Mouse (Mus musculus): ENCODE results near the gene Opn4.

Gene Opn4

DNA sequence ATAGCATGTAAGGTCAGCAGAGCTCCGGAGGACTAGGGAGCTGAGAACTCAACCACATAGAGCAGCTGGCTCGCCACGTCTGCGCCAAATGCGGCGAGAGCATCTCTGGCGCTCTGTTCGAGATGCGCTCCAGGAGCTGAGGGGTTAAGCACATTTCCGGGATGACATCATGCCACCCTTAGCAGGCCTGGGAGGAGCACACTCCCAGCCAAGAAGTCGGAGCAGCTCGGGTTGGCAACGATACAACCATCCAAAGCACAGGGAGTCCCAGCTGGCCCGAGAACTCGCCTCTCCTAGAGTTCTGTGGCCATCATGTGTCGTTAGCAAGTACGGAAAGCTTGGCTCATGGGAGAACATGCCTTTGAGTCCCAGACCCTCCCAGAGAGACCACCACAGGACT, 34.2 kb downstream of the Opn4 start:
- no peak for DNase-seq (ENCODE audit: low read depth, low spot score)

DNA sequence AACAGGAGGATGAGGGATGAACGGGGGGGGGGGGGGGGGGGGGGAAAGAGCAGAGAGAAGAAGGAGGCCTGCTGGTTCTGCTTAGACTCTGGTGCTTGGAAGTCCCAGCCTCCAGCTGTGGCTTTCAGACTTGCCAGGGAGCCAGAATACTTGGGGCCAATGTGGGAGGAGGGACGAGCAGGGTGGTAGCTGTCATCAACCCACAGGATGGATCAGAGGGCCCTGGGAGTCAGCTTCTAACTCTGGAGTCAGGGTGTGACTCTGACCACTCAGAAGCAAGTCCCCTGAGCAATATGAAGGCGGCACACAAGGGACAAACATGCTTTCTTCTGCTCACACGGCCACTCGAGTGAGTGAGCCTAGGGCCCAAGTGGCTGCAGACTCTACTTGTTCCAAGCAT, 35.3 kb downstream of the Opn4 start:
- DNase-seq (ENCODE audit: low read depth, low spot score): no peak

DNA sequence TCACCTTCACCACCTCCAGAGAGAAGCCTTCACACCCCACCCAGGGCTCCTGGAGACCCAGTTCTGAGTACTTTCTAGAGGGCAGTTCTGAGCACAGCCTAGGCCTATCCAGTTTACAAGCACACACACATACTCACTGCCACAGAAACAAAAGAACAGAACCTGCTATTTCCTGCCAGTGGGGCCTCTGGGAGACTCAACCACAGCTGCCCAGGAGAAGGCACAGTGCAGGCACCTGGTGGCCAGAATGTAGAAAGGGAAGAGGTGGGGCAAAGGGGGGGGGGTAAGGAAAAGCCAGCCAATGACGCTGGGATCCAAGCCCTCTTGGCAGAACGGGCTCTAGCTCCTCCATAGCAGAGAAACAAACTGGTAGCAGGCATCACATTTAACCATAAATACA, 37.5 kb downstream of the Opn4 start:
- peak; percentile 78 for DNase-seq (ENCODE audit: low read depth, low spot score)

DNA sequence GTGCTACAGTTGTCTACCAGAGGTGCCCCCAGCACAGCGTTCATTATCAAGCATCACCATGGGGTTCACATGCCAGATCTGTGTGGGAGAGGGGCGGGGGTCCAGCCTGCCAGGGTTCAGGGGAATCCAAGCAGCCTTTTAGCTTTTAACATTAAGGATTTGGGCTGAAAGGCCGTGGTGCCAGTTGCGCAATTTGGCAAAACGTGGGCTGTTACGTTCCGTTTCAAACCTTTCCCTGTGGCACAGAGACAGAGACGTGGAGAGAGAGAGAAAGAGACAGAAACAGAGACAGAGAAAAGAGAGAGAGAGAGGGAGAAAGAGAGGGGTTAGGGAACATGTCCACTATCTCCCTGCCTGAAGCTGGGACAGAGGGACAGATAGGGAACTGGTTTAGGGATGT, 38.3 kb downstream of the Opn4 start:
- no peak for DNase-seq (ENCODE audit: low read depth, low spot score)

DNA sequence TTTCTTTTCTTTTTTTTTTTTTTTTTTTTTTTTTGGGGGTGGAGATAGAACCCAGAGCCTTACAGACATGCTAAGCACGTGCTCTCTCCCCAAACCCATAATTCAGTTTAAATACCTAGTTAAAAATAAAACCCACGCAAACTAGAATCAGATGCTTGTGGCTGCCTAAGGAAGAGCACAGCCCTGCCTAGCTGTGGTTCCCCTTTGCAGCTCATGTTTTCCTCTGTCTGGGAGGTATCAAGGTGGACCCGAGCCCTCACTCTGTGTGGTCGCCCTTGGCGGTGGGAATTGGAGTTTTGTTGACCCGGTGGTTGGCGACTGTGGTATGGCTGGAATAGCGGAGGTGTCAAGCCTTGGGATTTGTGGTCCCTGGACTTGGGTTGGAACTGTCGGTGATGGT, 41.0 kb downstream of the Opn4 start:
- DNase-seq (ENCODE audit: low read depth, low spot score): no peak

DNA sequence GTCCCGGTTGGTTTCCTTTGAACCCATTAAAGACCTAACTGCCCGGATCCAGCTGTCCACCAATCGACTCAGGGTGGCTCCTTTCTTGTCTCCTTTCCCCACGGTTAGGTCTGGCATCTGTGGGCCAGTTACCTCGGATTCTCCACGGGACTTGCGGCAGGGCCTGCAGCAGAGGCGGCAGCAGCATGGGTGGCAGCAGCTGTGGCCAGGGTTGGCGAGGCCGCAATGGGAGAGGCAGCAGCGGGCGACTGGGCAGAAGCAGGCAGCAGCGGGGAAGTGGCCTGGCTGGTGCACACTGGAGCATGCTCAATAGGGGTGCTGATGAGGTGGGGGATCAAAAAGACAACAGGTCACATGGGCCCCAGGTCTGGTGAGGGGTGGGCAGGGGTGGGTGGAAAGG, 44.7 kb downstream of the Opn4 start:
- DNase-seq (ENCODE audit: low read depth, low spot score): peak; percentile 12

DNA sequence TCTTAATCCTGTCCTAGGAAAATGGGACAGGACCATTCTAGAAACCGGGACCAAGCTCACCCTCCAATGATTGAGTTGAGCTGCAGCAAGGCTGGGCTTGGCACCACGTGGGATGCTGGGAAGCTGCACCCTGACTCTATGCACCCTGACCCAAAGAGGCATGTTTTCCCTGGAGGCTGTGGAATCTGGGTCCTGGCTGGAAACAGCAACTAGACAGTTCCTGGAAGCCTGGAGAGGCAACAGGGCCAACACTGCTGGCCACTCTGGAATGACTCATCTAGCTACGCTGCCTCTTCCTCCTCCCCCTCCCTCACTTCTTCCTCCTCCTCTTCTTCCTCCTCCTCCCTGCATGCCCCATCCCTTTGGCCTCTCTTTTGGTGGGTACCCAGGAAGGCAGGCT, 45.9 kb downstream of the Opn4 start:
- DNase-seq (ENCODE audit: low read depth, low spot score): no peak

DNA sequence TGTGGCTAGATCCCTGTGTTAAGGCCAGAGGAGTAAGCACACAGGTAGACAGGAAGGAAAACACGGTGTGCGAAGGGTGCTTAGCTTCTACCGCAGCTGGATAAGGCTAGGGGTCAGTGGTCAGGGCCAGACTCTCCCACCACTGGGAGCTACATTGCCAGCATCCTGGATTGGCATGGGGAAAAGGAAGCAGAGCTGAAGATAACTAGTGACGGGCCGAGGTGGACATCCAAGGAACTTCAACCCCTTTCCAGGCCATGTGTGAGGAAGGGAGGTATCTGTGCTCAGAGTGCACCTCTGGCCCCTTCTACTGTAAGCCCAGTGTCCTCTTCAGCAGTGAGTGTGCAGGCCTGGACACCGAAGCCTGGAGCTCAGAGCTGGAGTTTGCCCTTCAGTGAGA, 46.5 kb downstream of the Opn4 start:
- no peak for DNase-seq (ENCODE audit: low read depth, low spot score)

DNA sequence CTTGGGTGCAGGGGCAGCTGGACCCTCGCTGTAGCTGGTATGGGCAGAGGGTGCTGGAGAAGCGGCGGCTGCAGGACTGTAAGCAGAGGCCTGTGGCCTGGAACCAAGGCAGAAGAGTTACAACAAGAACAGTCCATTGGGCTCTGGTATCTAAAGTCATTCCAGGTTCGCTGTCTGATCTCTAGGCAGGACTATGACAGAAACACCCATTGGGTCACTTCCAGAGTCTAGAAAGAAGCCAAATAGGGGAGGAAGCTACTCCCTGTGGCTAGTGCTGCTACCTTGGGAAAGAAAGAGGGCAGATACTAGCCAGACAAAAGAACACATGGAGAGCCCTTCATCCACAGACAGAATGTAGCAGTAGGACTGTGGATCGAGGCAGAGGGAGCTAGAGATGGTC, 47.7 kb downstream of the Opn4 start:
- no peak for DNase-seq (ENCODE audit: low read depth, low spot score)

DNA sequence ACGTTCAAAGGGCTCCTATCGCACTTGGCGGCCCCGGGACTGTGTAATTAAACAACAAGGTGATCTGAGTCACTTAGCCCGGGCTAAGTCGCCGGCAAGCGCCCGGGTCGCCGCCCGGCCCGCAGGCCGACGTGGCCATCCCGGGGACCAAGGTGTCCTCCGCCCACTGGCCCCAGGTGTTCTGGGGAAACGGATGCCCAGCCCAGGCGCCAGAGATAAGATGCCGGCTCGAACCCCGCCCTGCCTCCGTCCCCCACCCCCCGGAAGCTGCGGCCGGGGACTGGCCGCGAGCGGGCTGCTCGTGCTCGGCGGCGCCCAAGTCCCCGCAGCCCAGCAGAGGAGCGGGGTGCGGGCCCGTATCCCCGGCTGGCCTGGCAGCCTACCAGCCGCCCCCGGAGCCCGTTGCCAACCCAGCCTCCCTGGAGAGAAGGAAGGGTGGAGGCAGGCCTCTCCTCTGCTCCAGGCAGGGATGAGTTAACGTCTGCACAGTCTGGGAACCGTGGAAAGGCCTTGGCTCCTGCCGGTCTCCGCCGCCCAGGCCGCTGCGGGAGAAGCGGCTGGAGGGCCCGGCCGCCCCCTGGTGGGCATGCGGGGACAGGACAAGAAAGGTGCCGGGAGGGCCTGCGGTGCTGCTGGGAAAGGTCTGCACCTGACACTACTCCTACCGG, 50.8 kb downstream of the Opn4 start:
- peak; percentile 94 for DNase-seq (ENCODE audit: low read depth, low spot score)

DNA sequence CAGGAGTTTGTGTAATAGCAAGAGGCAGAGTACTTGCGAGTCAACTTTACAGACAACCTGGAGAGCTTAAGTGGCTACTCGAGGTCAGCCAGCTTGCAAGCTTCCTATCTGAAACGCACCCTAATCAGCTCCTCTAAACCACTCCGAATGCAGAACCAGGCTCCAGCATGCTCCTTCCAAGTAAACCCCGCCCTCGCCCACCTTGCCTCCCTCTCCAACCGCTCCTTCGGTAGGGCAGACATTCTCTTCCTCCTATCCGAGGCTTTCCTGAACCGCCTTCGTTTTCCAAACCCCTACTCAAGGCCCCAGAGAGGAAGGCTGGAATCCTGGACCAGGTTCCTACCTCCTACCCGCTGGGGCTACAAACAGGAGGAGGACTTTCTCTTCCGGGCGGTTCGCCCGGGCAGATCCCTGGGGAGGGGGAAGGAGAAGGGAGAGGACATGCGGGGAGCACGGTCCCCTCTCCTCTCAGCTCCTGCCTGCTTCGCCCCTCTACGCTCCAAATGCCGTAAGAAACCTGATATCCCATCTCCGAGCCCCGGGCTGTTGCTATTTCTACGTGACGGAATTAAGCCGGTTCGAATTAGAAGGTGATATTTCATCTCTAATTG, 51.4 kb downstream of the Opn4 start:
- peak; percentile 89 for DNase-seq (ENCODE audit: low read depth, low spot score)

DNA sequence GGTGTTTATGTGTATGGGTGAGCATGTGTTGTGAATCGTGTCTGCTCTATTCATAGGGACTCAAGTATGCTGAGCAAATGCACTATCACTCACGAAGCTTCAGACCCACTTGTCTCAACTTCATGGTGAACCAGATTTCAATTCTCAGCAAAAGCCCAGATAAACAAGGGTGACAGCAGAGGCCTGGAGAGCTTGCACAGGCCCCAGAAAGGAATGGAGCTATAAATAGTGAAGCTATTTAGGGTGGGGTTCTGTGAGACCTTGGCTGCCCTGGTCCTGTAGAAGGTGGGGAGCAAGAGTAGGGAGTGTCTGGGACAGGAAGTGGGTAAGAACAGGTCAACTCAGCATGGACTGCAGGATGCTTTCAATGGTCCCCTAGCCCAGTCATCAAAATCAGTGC, 55.4 kb downstream of the Opn4 start:
- DNase-seq (ENCODE audit: low read depth, low spot score): no peak

DNA sequence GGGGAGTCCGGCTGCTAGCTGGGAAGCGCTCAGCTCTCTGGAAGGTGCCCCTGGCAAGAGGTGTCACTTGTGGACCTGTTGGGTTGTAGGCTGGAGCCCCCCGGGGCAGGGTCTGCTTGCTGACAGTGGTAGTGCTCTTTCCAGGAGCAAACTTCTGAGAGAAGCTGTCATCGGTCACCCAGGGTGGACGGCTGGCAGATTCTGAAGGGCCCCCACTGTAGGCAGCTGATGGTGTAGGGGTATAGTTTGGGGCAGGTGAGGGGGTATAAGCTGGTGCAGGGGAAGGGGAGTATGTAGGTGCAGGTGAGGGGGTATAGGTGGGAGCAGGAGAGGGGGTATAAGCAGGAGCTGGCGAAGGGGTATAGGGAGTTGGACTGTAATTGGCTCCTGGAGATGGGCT, 55.9 kb downstream of the Opn4 start:
- DNase-seq (ENCODE audit: low read depth, low spot score): no peak

DNA sequence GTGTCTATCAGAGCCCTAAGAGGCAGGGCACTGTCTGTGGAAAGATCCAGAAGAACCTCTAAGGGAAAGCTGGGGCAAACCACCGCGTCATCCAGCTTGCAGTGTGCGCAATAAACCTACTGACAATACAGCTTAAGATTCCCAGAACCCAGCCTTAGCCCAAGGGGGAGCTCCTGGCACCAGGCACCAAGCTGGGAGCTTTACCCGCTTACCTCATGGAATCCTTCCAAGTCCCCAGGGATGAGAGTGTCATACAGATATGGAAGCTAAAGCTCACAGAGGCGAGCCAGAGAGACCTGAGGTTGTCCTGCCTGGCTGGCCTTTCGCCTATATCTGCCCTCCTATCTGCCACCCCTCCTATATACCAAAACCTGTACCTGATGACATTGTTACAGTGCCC, 56.3 kb downstream of the Opn4 start:
- no peak for DNase-seq (ENCODE audit: low read depth, low spot score)

DNA sequence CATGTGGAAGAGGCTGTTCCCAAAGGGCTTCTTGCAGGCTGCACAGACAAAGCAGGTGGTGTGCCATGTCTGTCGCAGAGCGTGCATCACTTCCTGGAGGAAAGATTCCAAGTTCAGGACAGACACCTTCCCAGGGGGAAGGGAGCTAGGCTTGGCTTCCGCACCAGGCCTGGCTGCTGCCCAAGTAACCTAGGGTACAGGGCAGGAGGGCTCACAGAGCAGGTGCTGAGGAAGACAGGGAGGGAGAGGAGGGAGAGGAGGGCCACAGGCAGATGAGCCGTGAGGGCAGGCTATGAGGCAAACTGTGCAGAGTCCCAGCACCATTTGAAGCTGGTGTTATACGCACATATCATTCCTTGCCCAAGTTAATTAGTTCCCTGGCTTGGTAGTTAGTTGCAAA, 58.0 kb downstream of the Opn4 start:
- DNase-seq (ENCODE audit: low read depth, low spot score): no peak

DNA sequence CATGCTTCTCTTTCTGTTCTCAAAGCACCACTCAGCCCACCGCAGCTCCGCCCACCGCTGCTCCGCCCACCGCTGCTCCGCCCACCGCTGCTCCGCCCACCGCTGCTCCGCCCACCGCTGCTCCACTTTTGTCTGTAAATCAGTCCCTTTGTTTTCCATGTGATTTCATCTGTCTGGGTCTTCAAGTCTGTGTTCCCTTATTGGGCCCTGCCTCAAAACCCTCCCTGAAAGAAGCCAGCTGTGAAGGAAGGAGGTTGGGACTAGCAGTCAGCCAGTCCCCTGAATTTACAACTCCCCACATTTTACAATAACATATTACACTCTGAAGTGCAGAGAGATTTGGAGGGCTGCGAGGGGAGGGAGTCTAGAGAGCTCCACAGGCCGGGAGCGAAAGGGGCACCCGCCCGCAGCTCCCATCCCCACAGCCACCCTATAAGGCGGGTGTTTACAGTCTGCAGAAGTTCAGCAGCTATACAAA, 59.2 kb downstream of the Opn4 start:
- peak; percentile 70 for DNase-seq (ENCODE audit: low read depth, low spot score)

All from ZHBTc4 (cell line).